Mouse (Mus musculus): ENCODE data around the gene F11.
A peak's percentile ranks its signal among the peaks of the same experiment; 100 is the strongest.

The F11 gene

GRCm38 (mm10) chr8:45261920-45262319 is at the start of gene F11:
Gene F11, minus strand, starts transcription at chr8:45262031.
- no peak for DNase-seq

- DNase-seq: peak in 1 of 2 experiments; percentile 26
Observed at GRCm38 (mm10) chr8:45310967-45311366, 49.1 kb upstream of the F11 start.

- no peak for DNase-seq
Observed at GRCm38 (mm10) chr8:45308366-45308765, 46.5 kb upstream of the F11 start, which contains the start of gene Gm45753. Gene Gm45753, minus strand, starts transcription at chr8:45308466.

- no peak for DNase-seq
Observed at GRCm38 (mm10) chr8:45305479-45305878, 43.6 kb upstream of the F11 start.

GRCm38 (mm10) chr8:45304354-45304753 is 42.5 kb upstream of the F11 start:
- DNase-seq: no peak

GRCm38 (mm10) chr8:45302390-45302789 is 40.6 kb upstream of the F11 start:
- no peak for DNase-seq

- no peak for DNase-seq
Observed at GRCm38 (mm10) chr8:45295276-45295675, 33.4 kb upstream of the F11 start.

- DNase-seq: no peak
Observed at GRCm38 (mm10) chr8:45294687-45295086, 32.9 kb upstream of the F11 start, which contains the start of gene Klkb1. Gene Klkb1, minus strand, starts transcription at chr8:45294859.

GRCm38 (mm10) chr8:45291790-45292189 is 30.0 kb upstream of the F11 start:
- DNase-seq: no peak

GRCm38 (mm10) chr8:45281630-45282029 is 19.8 kb upstream of the F11 start:
- DNase-seq: peak; percentile 13 to 58

- DNase-seq: no peak
Observed at GRCm38 (mm10) chr8:45277453-45277852, 15.6 kb upstream of the F11 start.

- DNase-seq: no peak
Observed at GRCm38 (mm10) chr8:45274317-45274716, 12.5 kb upstream of the F11 start.

- DNase-seq: peak; percentile 10 to 30
Observed at GRCm38 (mm10) chr8:45269056-45269455, 7.2 kb upstream of the F11 start.

GRCm38 (mm10) chr8:45268485-45268884 is 6.7 kb upstream of the F11 start:
- no peak for DNase-seq

GRCm38 (mm10) chr8:45267611-45268391 is 6.0 kb upstream of the F11 start:
- DNase-seq: peak; percentile 6 to 24

GRCm38 (mm10) chr8:45266993-45267392 is 5.2 kb upstream of the F11 start:
- peak; percentile 47 to 72 for DNase-seq

- DNase-seq: no peak
Observed at GRCm38 (mm10) chr8:45264918-45265317, 3.1 kb upstream of the F11 start.

GRCm38 (mm10) chr8:45262851-45263250 is 1.0 kb upstream of the F11 start:
- no peak for DNase-seq

GRCm38 (mm10) chr8:45258421-45258820 is 3.4 kb downstream of the F11 start:
- DNase-seq: no peak

- DNase-seq: no peak
Observed at GRCm38 (mm10) chr8:45255040-45255439, 6.8 kb downstream of the F11 start.

GRCm38 (mm10) chr8:45254194-45254842 is 7.5 kb downstream of the F11 start:
- no peak for DNase-seq

- no peak for DNase-seq
Observed at GRCm38 (mm10) chr8:45253586-45253985, 8.2 kb downstream of the F11 start.

GRCm38 (mm10) chr8:45253111-45253510 is 8.7 kb downstream of the F11 start:
- DNase-seq: no peak

GRCm38 (mm10) chr8:45246307-45246706 is 15.5 kb downstream of the F11 start:
- DNase-seq: no peak

Measured in lung, adult 18-20 months (tissue).